Mouse (Mus musculus) liver, embryonic 16.5 days (tissue): Measurements from ENCODE around the gene Pcca. TPM values are rescaled to one million over a fixed set of nuclear protein-coding genes. Genes with fewer than 3 reads are reported as not detected.

Experiments used
- ATAC-seq: fragments of 200-750 bp; cut with Nextera tagmentation; 2 replicates; pipeline ENCODE4 v1.8.0; 2017; ENCODE audit warnings: low read depth, mild to moderate bottlenecking, moderate number of reproducible peaks, moderate library complexity
- H3K27ac ChIP-seq: fragments of 300-500 bp; sonication (generic); 2 replicates; pipeline ENCODE4 v1.5.1; 2014; ENCODE audit warnings: mild to moderate bottlenecking, low read length
- H3K27me3 ChIP-seq: fragments of 300-500 bp; sonication (generic); 2 replicates; pipeline ENCODE4 v1.6.1; 2014; ENCODE audit warnings: low read depth, low read length, mixed read lengths; ENCODE audit not compliant: control insufficient read depth, insufficient read depth
- H3K36me3 ChIP-seq: fragments of 300-500 bp; sonication (generic); 2 replicates; pipeline ENCODE4 v1.6.1; 2014; ENCODE audit warnings: mild to moderate bottlenecking; ENCODE audit not compliant: control insufficient read depth, insufficient read depth
- H3K4me1 ChIP-seq: fragments of 300-500 bp; sonication (generic); 2 replicates; pipeline ENCODE4 v1.6.1; 2014; ENCODE audit warnings: low read depth, low read length, mixed read lengths; ENCODE audit not compliant: control insufficient read depth
- H3K4me2 ChIP-seq: fragments of 300-500 bp; sonication (generic); 2 replicates; pipeline ENCODE4 v1.6.1; 2014; ENCODE audit warnings: low read depth, low read length, mixed read lengths
- H3K4me3 ChIP-seq: fragments of 300-500 bp; sonication (generic); 2 replicates; pipeline ENCODE4 v1.5.1; 2014; ENCODE audit warnings: low read depth, mild to moderate bottlenecking, low read length
- H3K9ac ChIP-seq: fragments of 300-500 bp; sonication (generic); 2 replicates; pipeline ENCODE4 v1.6.1; 2014; ENCODE audit warnings: low read depth, low read length
- H3K9me3 ChIP-seq: fragments of 300-500 bp; sonication (generic); replicated peaks from 2 replicates; pipeline ENCODE4 v1.6.1; 2016; ENCODE audit warnings: low read length; ENCODE audit not compliant: control insufficient read depth
- WGBS: fragments of 180-500 bp; shearing (Covaris S2); extraction: QIAGEN DNeasy Blood & Tissue Kit; methylation state at CpG from one replicate; pipeline ENCODE4 v1.1.7; 2014; ENCODE audit not compliant: insufficient replicate concordance; 5-methylcytosine and 5-hydroxymethylcytosine counted together
- polyA plus RNA-seq: library from polyadenylated mRNA; unstranded; fragments of >200 nt; fragmentation: Nextera tagmentation; extraction: Ambion mirVana; gene quantifications from 2 replicates; pipeline ENCODE4 v1.2.1, GENCODE M21; 2015

The Pcca gene
- 17.5 and 17.7 TPM in 2 replicates for polyA plus RNA-seq

DNA sequence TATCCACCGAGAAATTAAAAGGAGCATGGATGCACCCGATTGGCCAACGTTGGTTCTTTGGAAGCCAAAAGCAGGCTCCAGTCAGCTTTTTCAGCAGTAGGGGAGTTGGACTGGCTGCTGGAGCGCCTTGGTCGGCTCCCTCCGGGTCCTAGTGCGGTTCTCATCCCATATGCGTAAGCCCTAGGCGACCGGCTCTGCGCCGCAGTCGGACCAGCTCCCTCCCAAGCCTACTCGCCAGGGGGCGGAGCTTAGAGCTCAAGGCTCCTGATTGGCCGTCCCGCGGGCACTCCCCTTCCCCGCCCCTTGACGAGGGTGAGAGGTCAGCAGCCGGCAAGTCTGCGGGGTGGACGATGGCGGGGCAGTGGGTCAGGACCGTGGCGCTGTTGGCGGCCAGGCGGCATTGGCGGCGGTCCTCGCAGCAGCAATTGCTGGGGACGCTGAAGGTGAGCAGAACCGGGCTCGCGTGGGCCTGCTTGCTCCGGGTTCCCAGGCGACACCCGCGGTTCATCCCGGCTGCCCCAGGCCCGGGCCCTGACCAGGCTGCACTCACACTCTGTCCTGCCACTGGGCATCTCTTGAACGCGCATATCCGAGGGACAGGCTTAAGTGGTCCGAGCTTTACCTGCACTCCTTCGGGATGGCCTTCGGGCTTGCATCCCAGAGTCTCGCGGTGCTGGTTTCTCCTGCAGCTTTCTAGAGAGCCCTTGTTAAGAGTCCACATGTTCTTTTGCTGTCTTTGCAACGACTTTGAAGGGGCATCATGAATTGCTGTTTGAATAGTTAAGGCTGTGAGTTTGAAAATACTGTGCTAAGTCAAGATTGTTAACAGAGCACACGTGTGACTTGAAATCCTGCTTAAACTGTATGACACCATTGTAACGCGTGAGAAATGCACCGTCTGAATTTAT lies at the start of gene Pcca:
Gene Pcca, plus strand, starts transcription at position 308 of the 908 bp plus-strand sequence.
- no peaks in the 10 kb centered on the region for H3K36me3 ChIP-seq
- H3K4me1 ChIP-seq = peaks cover 4% of the 10 kb centered on the region; the same call in 1 of the 2 replicates
- peak within 1 kb of the TSS; percentile 82 for H3K4me3 ChIP-seq
- peak within 1 kb of the TSS; percentile 91 for H3K4me2 ChIP-seq
- peak within 1 kb of the TSS; percentile 73 for H3K9ac ChIP-seq
- no peaks in the 10 kb centered on the region for H3K27me3 ChIP-seq
- peak within 1 kb of the TSS; percentile 51 for H3K27ac ChIP-seq
- 2% methylated on average over 54 of the region's 54 CpGs for WGBS
- peak; percentile 99 for ATAC-seq
- no peaks in the 10 kb centered on the region for H3K9me3 ChIP-seq

DNA sequence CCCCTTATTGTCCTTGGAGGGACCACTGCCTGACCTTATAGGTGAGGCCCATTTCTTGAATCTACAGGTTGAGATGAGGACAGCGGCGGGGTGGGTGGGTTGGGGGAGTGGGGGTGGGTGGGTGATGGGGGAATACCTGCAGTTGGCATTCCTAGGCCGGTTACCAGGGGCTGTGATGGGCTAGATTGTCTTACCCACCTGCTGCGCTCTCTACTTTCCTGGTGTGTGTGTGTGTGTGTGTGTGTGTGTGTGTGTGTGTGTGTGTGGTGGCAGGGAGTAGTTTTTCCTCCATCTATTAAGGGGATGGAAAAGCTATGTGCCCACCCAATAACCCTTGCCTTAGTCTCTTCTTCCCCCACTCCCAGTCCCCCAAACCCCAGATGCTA lies 49.7 kb upstream of the Pcca start:
- Histone ChIP-seq H3K9ac (no peak overlapping the region), H3K27me3 (peaks cover 80% of the 10 kb centered on the region), H3K4me2 (no peak overlapping the region), H3K4me3 (no peak overlapping the region), H3K27ac (no peak overlapping the region), H3K4me1 (no peaks in the 10 kb centered on the region), H3K9me3 (no peaks in the 10 kb centered on the region), H3K36me3 (no peaks in the 10 kb centered on the region)
- WGBS = 12% methylated on average over 4 of the region's 4 CpGs
- no peak for ATAC-seq

- no peak overlapping the region for H3K27ac ChIP-seq
- no peak for ATAC-seq
- peaks cover 80% of the 10 kb centered on the region for H3K27me3 ChIP-seq
- no peaks in the 10 kb centered on the region for H3K36me3 ChIP-seq
- no peaks in the 10 kb centered on the region for H3K9me3 ChIP-seq
- no peak overlapping the region for H3K9ac ChIP-seq
- no peak overlapping the region for H3K4me2 ChIP-seq
- H3K4me1 ChIP-seq = no peaks in the 10 kb centered on the region
- H3K4me3 ChIP-seq = no peak overlapping the region
- 2% methylated on average over 24 of the region's 24 CpGs for WGBS
Measured at GRCm38 (mm10) chr14:122484844-122485551, 49.1 kb upstream of the Pcca start.

DNA sequence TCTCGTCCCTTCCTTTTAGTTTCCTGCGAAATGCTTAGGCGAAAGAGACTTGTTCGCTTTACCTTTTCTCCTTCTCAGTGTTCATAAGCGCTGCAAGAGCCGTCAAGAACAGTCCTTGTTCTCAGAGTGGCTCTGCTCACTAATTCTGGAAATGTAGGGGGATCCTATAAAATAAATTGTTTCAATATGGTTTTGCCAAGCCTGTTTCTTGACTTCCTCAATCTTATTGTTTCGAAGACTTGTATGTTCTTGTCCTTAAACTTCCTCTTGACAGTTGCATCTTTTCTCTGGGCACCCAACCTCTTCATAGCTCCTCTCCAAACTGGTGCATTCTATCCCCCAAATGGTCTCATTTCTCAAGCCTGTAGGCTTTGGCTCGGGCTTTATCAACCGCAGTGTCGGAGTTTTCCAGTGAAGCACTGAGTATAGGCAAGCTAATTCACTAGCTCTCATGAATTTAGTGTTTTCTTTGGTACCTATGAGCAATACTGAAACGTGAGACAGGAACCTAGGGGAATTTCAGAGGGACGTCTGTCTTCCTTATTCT lies 48.4 kb upstream of the Pcca start:
- Histone ChIP-seq H3K27me3 (peaks cover 81% of the 10 kb centered on the region), H3K9me3 (no peaks in the 10 kb centered on the region), H3K4me2 (no peak overlapping the region), H3K36me3 (no peaks in the 10 kb centered on the region), H3K4me3 (no peak overlapping the region), H3K9ac (no peak overlapping the region), H3K4me1 (peaks cover 2% of the 10 kb centered on the region), H3K27ac (no peak overlapping the region)
- 2% methylated on average over 12 of the region's 12 CpGs for WGBS
- ATAC-seq = no peak

GRCm38 (mm10) chr14:122486611-122487010 lies 47.5 kb upstream of the Pcca start:
- Histone ChIP-seq H3K4me1 (peaks cover 4% of the 10 kb centered on the region), H3K4me3 (no peak overlapping the region), H3K9ac (no peak overlapping the region), H3K9me3 (no peaks in the 10 kb centered on the region), H3K27me3 (peaks cover 81% of the 10 kb centered on the region), H3K36me3 (no peaks in the 10 kb centered on the region), H3K27ac (no peak overlapping the region), H3K4me2 (no peak overlapping the region)
- WGBS = 13% methylated on average over 1 of the region's 1 CpGs
- ATAC-seq = no peak

DNA sequence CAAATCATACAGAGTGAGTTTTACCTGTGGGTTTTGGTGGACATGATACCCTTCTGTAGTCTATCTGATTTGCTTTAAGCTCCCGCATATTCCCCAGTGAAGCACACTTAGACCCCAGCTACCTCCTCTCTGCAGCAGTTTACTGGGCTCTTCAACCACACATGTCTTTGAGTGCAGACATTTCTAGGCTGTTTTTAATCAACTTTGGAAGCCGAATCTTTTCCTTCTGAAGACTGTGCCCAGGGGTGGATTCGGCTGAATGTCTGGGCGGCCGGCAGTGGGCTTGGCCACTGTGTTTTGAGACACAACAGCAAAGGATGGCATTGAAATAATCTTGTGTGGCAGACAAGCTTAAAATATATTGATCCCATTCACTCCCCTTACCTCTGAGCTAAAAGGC lies 46.8 kb upstream of the Pcca start:
- WGBS = 10% methylated on average over 5 of the region's 5 CpGs
- Histone ChIP-seq H3K36me3 (no peaks in the 10 kb centered on the region), H3K4me3 (no peak overlapping the region), H3K27ac (no peak overlapping the region), H3K27me3 (peaks cover 76% of the 10 kb centered on the region), H3K4me2 (no peak overlapping the region), H3K9ac (no peak overlapping the region), H3K4me1 (peaks cover 4% of the 10 kb centered on the region), H3K9me3 (no peaks in the 10 kb centered on the region)
- no peak for ATAC-seq

GRCm38 (mm10) chr14:122489041-122489440 lies 45.1 kb upstream of the Pcca start:
- Histone ChIP-seq H3K4me3 (no peak overlapping the region), H3K36me3 (no peaks in the 10 kb centered on the region), H3K4me2 (no peak overlapping the region), H3K4me1 (peaks cover 4% of the 10 kb centered on the region), H3K9me3 (no peaks in the 10 kb centered on the region), H3K27me3 (peaks cover 63% of the 10 kb centered on the region), H3K9ac (no peak overlapping the region), H3K27ac (no peak overlapping the region)
- ATAC-seq = no peak
- WGBS = under 1% methylated on average over 5 of the region's 5 CpGs

DNA sequence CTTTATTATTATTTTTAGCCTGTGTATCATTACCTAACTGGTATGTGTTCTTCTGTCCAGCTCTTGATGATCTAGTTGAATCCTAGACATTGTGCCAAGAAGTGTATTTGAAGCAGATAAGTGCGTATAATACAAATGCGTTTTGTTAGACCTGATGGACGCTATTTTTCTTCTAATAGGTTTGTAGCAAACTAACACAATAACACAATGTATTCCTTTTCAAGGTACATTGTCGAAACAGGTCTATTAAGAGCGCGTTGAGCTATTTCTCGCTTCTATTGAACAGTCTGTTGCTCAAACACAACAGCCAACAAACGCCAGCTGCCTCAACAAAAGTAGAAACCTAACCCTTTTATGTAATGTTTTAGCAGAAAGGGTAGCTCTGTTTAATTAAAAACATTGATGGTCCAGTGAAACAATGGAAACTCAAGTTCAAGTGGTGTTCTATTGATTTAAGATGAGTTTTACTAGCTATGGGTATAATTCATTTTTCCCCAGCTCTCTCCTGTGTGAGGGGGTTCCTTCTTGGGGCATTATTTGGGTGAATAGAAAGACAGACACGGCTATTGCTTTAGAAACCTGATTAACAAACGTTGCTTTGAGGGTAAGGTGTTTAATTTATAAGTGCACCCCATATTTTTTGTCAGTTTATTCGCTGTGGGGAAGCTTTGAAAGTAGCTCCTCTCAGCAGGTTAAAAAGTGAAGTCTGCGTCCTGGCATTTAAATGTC lies 44.3 kb upstream of the Pcca start:
- no peaks in the 10 kb centered on the region for H3K9me3 ChIP-seq
- peaks cover 55% of the 10 kb centered on the region for H3K27me3 ChIP-seq
- no peaks in the 10 kb centered on the region for H3K36me3 ChIP-seq
- no peak for ATAC-seq
- H3K27ac ChIP-seq = no peak overlapping the region
- WGBS = 6% methylated on average over 12 of the region's 12 CpGs
- peaks cover 4% of the 10 kb centered on the region for H3K4me1 ChIP-seq
- H3K4me2 ChIP-seq = no peak overlapping the region
- H3K4me3 ChIP-seq = no peak overlapping the region
- no peak overlapping the region for H3K9ac ChIP-seq
